Mouse (Mus musculus) liver, embryonic 14.5 days (tissue): ENCODE results near the gene Nfxl1.

ENCODE experiments used
- CTCF ChIP-seq: IDR thresholded peaks from 2 replicates; pipeline ENCODE4 v1.5.1; 2016; ENCODE audit warnings: antibody characterized with exemption, low read depth, control low read depth
- EP300 ChIP-seq: IDR thresholded peaks from 2 replicates; pipeline ENCODE4 v1.6.1; 2016; ENCODE audit warnings: antibody characterized with exemption, low read depth

DNA sequence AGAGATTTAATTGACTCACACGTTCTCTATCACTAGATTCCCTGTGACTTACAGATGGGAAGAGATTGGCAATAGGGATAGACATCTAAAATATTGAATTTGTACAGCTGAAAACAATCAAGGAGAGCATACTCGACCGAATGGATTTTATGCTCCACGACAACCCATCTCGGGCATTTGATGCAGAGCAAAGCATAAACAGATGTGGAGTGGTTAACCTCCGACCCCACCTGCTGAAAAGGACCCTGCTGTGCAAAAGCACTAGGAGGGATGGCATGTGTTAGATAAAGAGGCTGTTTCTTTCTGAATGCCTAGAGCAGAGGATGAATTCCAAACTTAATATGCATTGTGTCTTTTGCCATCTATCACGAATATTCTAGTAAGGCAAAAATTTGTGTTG, 79.0 kb downstream of the Nfxl1 start:
- no peak for TF ChIP-seq CTCF
- TF ChIP-seq EP300, result no peak
